In the genomic region with DNA sequence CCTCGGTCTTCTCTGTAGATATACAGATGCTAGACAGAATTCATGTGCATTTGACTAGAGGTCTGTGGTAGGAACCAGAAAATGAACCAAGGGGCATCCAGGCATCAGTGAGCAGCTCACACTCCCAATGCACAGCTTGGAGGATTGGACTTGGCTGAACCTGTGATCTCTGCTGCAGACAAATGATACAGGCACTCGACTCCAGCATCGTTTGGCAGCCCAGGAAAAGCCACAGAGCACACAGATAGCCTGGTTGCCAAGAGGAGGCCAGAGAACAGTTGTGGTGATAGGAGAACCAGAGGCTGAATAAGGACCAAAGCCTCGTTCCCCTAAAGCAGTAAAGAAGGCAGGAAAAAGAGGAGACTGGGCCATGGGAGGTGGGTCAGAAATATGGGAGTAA, we compare ENCODE assay signal across 24 mouse cellular contexts.
"Had no signal": no experiment of that assay in that cellular context is flagged by ENCODE, and none has a peak within 500 bp of the region (broad histone marks: within the 10 kb centered on the region; RNA-seq: fewer than 3 reads in every experiment).

No protein-coding gene starts in this region.

- DNase-seq: embryo, embryonic 11 days; forebrain, postnatal 0 days; gastrocnemius, adult 2 months; gastrocnemius, postnatal 10 days; gastrocnemius, postnatal 14 days; gastrocnemius, postnatal 25 days; gastrocnemius, postnatal 36 days; heart, adult 11 months; heart, adult 18-20 months; heart, adult 2 months had no signal

- H3K27ac ChIP-seq: embryonic facial prominence, embryonic 10.5 days; embryonic facial prominence, embryonic 12.5 days; embryonic facial prominence, embryonic 13.5 days; embryonic facial prominence, embryonic 15.5 days; forebrain, embryonic 10.5 days; forebrain, embryonic 12.5 days; forebrain, embryonic 13.5 days; forebrain, embryonic 15.5 days; gastrocnemius, adult 2 months; heart, adult 2 months; heart, embryonic 10.5 days; heart, embryonic 13.5 days had no signal

- ATAC-seq: forebrain, embryonic 13.5 days; forebrain, embryonic 14.5 days; forebrain, embryonic 15.5 days; forebrain, embryonic 16.5 days; forebrain, postnatal 0 days had no signal

- H3K4me3 ChIP-seq: embryonic facial prominence, embryonic 10.5 days; embryonic facial prominence, embryonic 12.5 days; embryonic facial prominence, embryonic 13.5 days; embryonic facial prominence, embryonic 15.5 days; erythroblast, embryonic 14.5 days; forebrain, embryonic 10.5 days; forebrain, embryonic 12.5 days; forebrain, embryonic 13.5 days; forebrain, embryonic 15.5 days; gastrocnemius, adult 2 months; heart, adult 2 months; heart, embryonic 10.5 days; heart, embryonic 12.5 days; heart, embryonic 13.5 days had no signal

- H3K27me3 ChIP-seq: embryonic facial prominence, embryonic 12.5 days; embryonic facial prominence, embryonic 13.5 days; embryonic facial prominence, embryonic 15.5 days; forebrain, embryonic 12.5 days; forebrain, embryonic 13.5 days; forebrain, embryonic 15.5 days; heart, embryonic 12.5 days; heart, embryonic 13.5 days had no signal

- H3K4me1 ChIP-seq: forebrain, embryonic 12.5 days; forebrain, embryonic 13.5 days; forebrain, embryonic 15.5 days; heart, embryonic 12.5 days had no signal
